Mouse (Mus musculus) heart, embryonic 15.5 days (tissue): Measurements from ENCODE around the gene Olfr45. TPM values are rescaled to one million over a fixed set of nuclear protein-coding genes. Genes with fewer than 3 reads are reported as not detected.
A peak's percentile ranks its signal among the peaks of the same experiment; 100 is the strongest.
"Not testable (repeated sequence)": the region's sequence is repeated elsewhere in the genome, so short reads cannot be mapped to it uniquely, and the experiment has no call there.

Source experiments
- ATAC-seq: fragments of 200-750 bp; cut with Nextera tagmentation; replicated peaks from 2 replicates; pipeline ENCODE4 v1.8.0; 2017; ENCODE audit warnings: low read depth, moderate TSS enrichment; ENCODE audit not compliant: insufficient number of reproducible peaks, insufficient read depth, low FRiP score
- H3K27ac ChIP-seq: fragments of 300-500 bp; sonication (generic); 2 replicates; pipeline ENCODE4 v1.5.1; 2015; ENCODE audit warnings: mild to moderate bottlenecking, inconsistent platforms
- H3K27me3 ChIP-seq: fragments of 300-500 bp; sonication (generic); 2 replicates; pipeline ENCODE4 v1.6.1; 2015; ENCODE audit warnings: inconsistent platforms
- H3K36me3 ChIP-seq: fragments of 300-500 bp; sonication (generic); 2 replicates; pipeline ENCODE4 v1.6.1; 2015; ENCODE audit warnings: mild to moderate bottlenecking, inconsistent platforms
- H3K4me1 ChIP-seq: fragments of 300-500 bp; sonication (generic); replicated peaks from 2 replicates; pipeline ENCODE4 v1.6.1; 2015; ENCODE audit warnings: inconsistent platforms
- H3K4me2 ChIP-seq: fragments of 300-500 bp; sonication (generic); 2 replicates; pipeline ENCODE4 v1.6.1; 2015; ENCODE audit warnings: inconsistent platforms, mild to moderate bottlenecking, moderate library complexity
- H3K4me3 ChIP-seq: fragments of 300-500 bp; sonication (generic); 2 replicates; pipeline ENCODE4 v1.5.1; 2015; ENCODE audit warnings: mild to moderate bottlenecking, inconsistent platforms
- H3K9ac ChIP-seq: fragments of 300-500 bp; sonication (generic); 2 replicates; pipeline ENCODE4 v1.6.1; 2015; ENCODE audit warnings: mild to moderate bottlenecking, inconsistent platforms
- H3K9me3 ChIP-seq: fragments of 300-500 bp; sonication (generic); replicated peaks from 2 replicates; pipeline ENCODE4 v1.6.1; 2016; ENCODE audit warnings: inconsistent platforms
- WGBS: fragments of 180-500 bp; shearing (Covaris S2); methylation state at CpG from one replicate; pipeline ENCODE4 v1.1.7; 2015; ENCODE audit warnings: mixed read lengths; 5-methylcytosine and 5-hydroxymethylcytosine counted together
- polyA plus RNA-seq: library from polyadenylated mRNA; unstranded; fragments of >200 nt; fragmentation: Nextera tagmentation; extraction: Ambion mirVana; gene quantifications from 2 replicates; pipeline ENCODE4 v1.2.1, GENCODE M21; 2015

Gene Olfr45
- not detected in 2 replicates for polyA plus RNA-seq

GRCm38 (mm10) chr7:140681651-140682050, at the start of gene Olfr45:
Gene Olfr45 (plus strand): TSS chr7:140681951.
- Histone ChIP-seq H3K4me1 (no peaks in the 10 kb centered on the region), H3K27me3 (no peaks in the 10 kb centered on the region), H3K9me3 (0 out of 2 replicates have a peak, but pooled peaks cover 3% of the 10 kb centered on the region), H3K27ac (no peak within 1 kb of the TSS), H3K4me2 (no peak within 1 kb of the TSS), H3K9ac (no peak within 1 kb of the TSS), H3K36me3 (no peaks in the 10 kb centered on the region), H3K4me3 (no peak within 1 kb of the TSS)
- 82% methylated on average over 1 of the region's 1 CpGs for WGBS
- ATAC-seq, result no peak

- Histone ChIP-seq H3K9me3 (no peaks in the 10 kb centered on the region), H3K4me1 (no peaks in the 10 kb centered on the region), H3K27me3 (no peaks in the 10 kb centered on the region), H3K36me3 (no peaks in the 10 kb centered on the region), H3K27ac (no peak within 1 kb of the TSS), H3K9ac (no peak within 1 kb of the TSS), H3K4me2 (no peak within 1 kb of the TSS), H3K4me3 (no peak within 1 kb of the TSS)
- no peak for ATAC-seq
- WGBS, result 73% methylated on average over 1 of the region's 1 CpGs
Observed at GRCm38 (mm10) chr7:140646152-140646551, 35.6 kb upstream of the Olfr45 start, which contains the start of gene Olfr53. Gene Olfr53 (plus strand): TSS chr7:140646452.

- H3K9ac ChIP-seq, result no peak within 1 kb of the TSS
- H3K4me1 ChIP-seq, result no peaks in the 10 kb centered on the region
- ATAC-seq, result no peak
- no peaks in the 10 kb centered on the region for H3K36me3 ChIP-seq
- no peak within 1 kb of the TSS for H3K4me2 ChIP-seq
- no peak within 1 kb of the TSS for H3K27ac ChIP-seq
- no peaks in the 10 kb centered on the region for H3K9me3 ChIP-seq
- WGBS, result 58% methylated on average over 4 of the region's 4 CpGs
- no peak within 1 kb of the TSS for H3K4me3 ChIP-seq
- no peaks in the 10 kb centered on the region for H3K27me3 ChIP-seq
Observed at GRCm38 (mm10) chr7:140659630-140660029, 22.1 kb upstream of the Olfr45 start, which contains the start of gene Olfr539. Gene Olfr539 (plus strand): TSS chr7:140659930.

- not testable (repeated sequence) for H3K36me3 ChIP-seq, H3K27ac ChIP-seq, H3K27me3 ChIP-seq, H3K9me3 ChIP-seq, H3K4me3 ChIP-seq, H3K9ac ChIP-seq, ATAC-seq, H3K4me1 ChIP-seq, H3K4me2 ChIP-seq
- 74% methylated on average over 3 of the region's 3 CpGs for WGBS
Observed at GRCm38 (mm10) chr7:140670693-140671092, 11.1 kb upstream of the Olfr45 start.

GRCm38 (mm10) chr7:140675863-140676262, 5.9 kb upstream of the Olfr45 start:
- Histone ChIP-seq H3K9ac (no peak overlapping the region), H3K4me1 (no peaks in the 10 kb centered on the region), H3K27me3 (no peaks in the 10 kb centered on the region), H3K4me3 (no peak overlapping the region), H3K27ac (no peak overlapping the region), H3K36me3 (no peaks in the 10 kb centered on the region), H3K4me2 (peak overlapping the region; percentile 39), H3K9me3 (0 out of 2 replicates have a peak, but pooled peaks cover 3% of the 10 kb centered on the region)
- under 1% methylated on average over 6 of the region's 6 CpGs for WGBS
- ATAC-seq, result no peak

- not testable (repeated sequence) for H3K4me2 ChIP-seq, H3K9me3 ChIP-seq, ATAC-seq, H3K27me3 ChIP-seq, H3K9ac ChIP-seq, H3K27ac ChIP-seq, H3K4me3 ChIP-seq, H3K36me3 ChIP-seq, H3K4me1 ChIP-seq
- WGBS, result 62% methylated on average over 4 of the region's 4 CpGs
Observed at GRCm38 (mm10) chr7:140679591-140679990, 2.2 kb upstream of the Olfr45 start.

- Histone ChIP-seq H3K9me3 (no peaks in the 10 kb centered on the region), H3K4me1 (no peaks in the 10 kb centered on the region), H3K9ac (no peak within 1 kb of the TSS), H3K4me3 (no peak within 1 kb of the TSS), H3K4me2 (no peak within 1 kb of the TSS), H3K36me3 (no peaks in the 10 kb centered on the region), H3K27ac (no peak within 1 kb of the TSS), H3K27me3 (no peaks in the 10 kb centered on the region)
- ATAC-seq, result no peak
Observed at GRCm38 (mm10) chr7:140696967-140697366, 15.2 kb downstream of the Olfr45 start, which contains the start of gene Olfr541. Gene Olfr541 (plus strand): TSS chr7:140697267.

- WGBS, result 60% methylated on average over 2 of the region's 2 CpGs
- Histone ChIP-seq H3K36me3 (no peaks in the 10 kb centered on the region), H3K9me3 (no peaks in the 10 kb centered on the region), H3K4me1 (no peaks in the 10 kb centered on the region), H3K27me3 (no peaks in the 10 kb centered on the region), H3K4me2 (no peak overlapping the region), H3K4me3 (no peak overlapping the region), H3K9ac (no peak overlapping the region), H3K27ac (no peak overlapping the region)
- no peak for ATAC-seq
Observed at GRCm38 (mm10) chr7:140706348-140706747, 24.6 kb downstream of the Olfr45 start.

GRCm38 (mm10) chr7:140707536-140708284, 26.0 kb downstream of the Olfr45 start:
- Histone ChIP-seq H3K9me3 (no peaks in the 10 kb centered on the region), H3K27ac (no peak overlapping the region), H3K9ac (no peak overlapping the region), H3K36me3 (no peaks in the 10 kb centered on the region), H3K4me3 (no peak overlapping the region), H3K4me2 (no peak overlapping the region), H3K27me3 (no peaks in the 10 kb centered on the region), H3K4me1 (no peaks in the 10 kb centered on the region)
- WGBS, result 70% methylated on average over 6 of the region's 6 CpGs
- no peak for ATAC-seq

GRCm38 (mm10) chr7:140717155-140718055, 35.7 kb downstream of the Olfr45 start:
- no peak for ATAC-seq
- H3K36me3 ChIP-seq, result no peaks in the 10 kb centered on the region
- WGBS, result 71% methylated on average over 7 of the region's 7 CpGs

GRCm38 (mm10) chr7:140721095-140721494, 39.3 kb downstream of the Olfr45 start:
- no peak overlapping the region for H3K4me3 ChIP-seq
- no peaks in the 10 kb centered on the region for H3K27me3 ChIP-seq
- H3K36me3 ChIP-seq, result no peaks in the 10 kb centered on the region
- H3K4me1 ChIP-seq, result no peaks in the 10 kb centered on the region
- H3K9me3 ChIP-seq, result no peaks in the 10 kb centered on the region
- no peak for ATAC-seq
- H3K9ac ChIP-seq, result no peak overlapping the region
- H3K4me2 ChIP-seq, result no peak overlapping the region
- no peak overlapping the region for H3K27ac ChIP-seq
- 71% methylated on average over 6 of the region's 6 CpGs for WGBS

More at GRCm38 (mm10) chr7:140717155-140718055, 35.7 kb downstream of the Olfr45 start:
- no peaks in the 10 kb centered on the region for H3K4me1 ChIP-seq
- no peak overlapping the region for H3K27ac ChIP-seq
- H3K9ac ChIP-seq, result no peak overlapping the region
- H3K9me3 ChIP-seq, result no peaks in the 10 kb centered on the region
- no peak overlapping the region for H3K4me3 ChIP-seq
- no peaks in the 10 kb centered on the region for H3K27me3 ChIP-seq
- no peak overlapping the region for H3K4me2 ChIP-seq
